Mouse (Mus musculus): ENCODE measurements around the gene Ddx23.

The Ddx23 gene

GRCm38 (mm10) chr15:98662567-98663545 is at the start of gene Ddx23:
Ddx23 (minus strand) TSS chr15:98662894.
- DNase-seq, result peak; percentile 98

GRCm38 (mm10) chr15:98710442-98710841 is 47.7 kb upstream of the Ddx23 start:
- peak; percentile 61 for DNase-seq

GRCm38 (mm10) chr15:98707766-98708372 is 45.2 kb upstream of the Ddx23 start, which contains the start of gene Ccdc65:
Ccdc65 (plus strand) TSS chr15:98708207.
- peak; percentile 96 for DNase-seq

GRCm38 (mm10) chr15:98704312-98704711 is 41.6 kb upstream of the Ddx23 start:
- no peak for DNase-seq

- peak; percentile 89 for DNase-seq
Observed at GRCm38 (mm10) chr15:98699190-98700105, 36.8 kb upstream of the Ddx23 start.

- no peak for DNase-seq
Observed at GRCm38 (mm10) chr15:98696216-98696615, 33.5 kb upstream of the Ddx23 start.

- DNase-seq, result peak; percentile 92
Observed at GRCm38 (mm10) chr15:98695726-98696125, 33.0 kb upstream of the Ddx23 start.

- DNase-seq, result peak; percentile 75
Observed at GRCm38 (mm10) chr15:98692171-98692715, 29.5 kb upstream of the Ddx23 start.

GRCm38 (mm10) chr15:98691486-98692147 is 28.9 kb upstream of the Ddx23 start:
- DNase-seq, result peak; percentile 37

- DNase-seq, result no peak
Observed at GRCm38 (mm10) chr15:98689682-98690081, 27.0 kb upstream of the Ddx23 start.

- DNase-seq, result no peak
Observed at GRCm38 (mm10) chr15:98685926-98686325, 23.2 kb upstream of the Ddx23 start.

- DNase-seq, result no peak
Observed at GRCm38 (mm10) chr15:98683746-98684145, 21.1 kb upstream of the Ddx23 start.

- no peak for DNase-seq
Observed at GRCm38 (mm10) chr15:98683177-98683576, 20.5 kb upstream of the Ddx23 start.

GRCm38 (mm10) chr15:98681633-98682032 is 18.9 kb upstream of the Ddx23 start:
- no peak for DNase-seq

- DNase-seq, result no peak
Observed at GRCm38 (mm10) chr15:98680660-98681059, 18.0 kb upstream of the Ddx23 start.

- DNase-seq, result no peak
Observed at GRCm38 (mm10) chr15:98677977-98678376, 15.3 kb upstream of the Ddx23 start.

- peak; percentile 88 for DNase-seq
Observed at GRCm38 (mm10) chr15:98676940-98677728, 14.4 kb upstream of the Ddx23 start, which contains the start of gene Rnd1. Rnd1 (minus strand) TSS chr15:98677461.

- DNase-seq, result peak; percentile 18
Observed at GRCm38 (mm10) chr15:98676471-98676870, 13.8 kb upstream of the Ddx23 start.

- no peak for DNase-seq
Observed at GRCm38 (mm10) chr15:98675634-98676250, 13.0 kb upstream of the Ddx23 start.

GRCm38 (mm10) chr15:98674994-98675545 is 12.4 kb upstream of the Ddx23 start:
- no peak for DNase-seq
